ENCODE assay signal across 30 mouse cellular contexts in the genomic region with DNA sequence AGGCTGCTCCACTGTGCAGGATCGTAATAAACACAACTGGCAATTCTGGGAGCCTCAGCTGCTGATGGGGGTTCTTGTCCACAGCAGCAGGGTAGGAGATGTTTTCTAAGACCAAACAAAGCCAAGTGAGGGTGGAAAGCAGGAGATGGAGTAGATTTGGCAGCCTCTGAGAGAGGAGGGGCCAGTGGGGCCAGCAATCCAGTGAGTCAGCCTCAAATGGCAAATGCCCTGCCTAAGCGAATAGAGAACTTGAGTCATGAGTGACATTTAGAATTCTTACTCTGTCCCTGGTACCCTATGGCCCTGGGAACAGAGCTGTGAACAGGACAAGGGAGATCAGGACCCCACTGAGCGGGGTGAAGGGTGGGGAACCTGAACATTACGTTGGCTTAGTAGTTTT. TPM values are rescaled to one million over a fixed set of nuclear protein-coding genes. Genes with fewer than 3 reads are reported as not detected.
DNase-seq lines count a peak whose midpoint lies in the region; ATAC-seq and TF ChIP-seq lines count a peak whose summit lies in the region.
"Had no signal": no experiment of that assay in that cellular context is flagged by ENCODE, and none has a peak within 500 bp of the region (broad histone marks: within the 10 kb centered on the region; RNA-seq: fewer than 3 reads in every experiment).

No protein-coding gene starts in this region.

- H3K27ac ChIP-seq in liver, embryonic 11.5 days (ENCODE audit: low read depth, low read length): no peak overlapping the region
- no peak overlapping the region for H3K27ac ChIP-seq in liver, embryonic 12.5 days
- peak overlapping the region; percentile 2; the same call in 1 of the 2 replicates for H3K27ac ChIP-seq in MEL (ENCODE audit: control insufficient read depth, low read depth, low read length)
- H3K27ac ChIP-seq: embryonic facial prominence, embryonic 15.5 days; heart, embryonic 13.5 days; hindbrain, embryonic 15.5 days; kidney, embryonic 15.5 days; limb, embryonic 13.5 days; liver, embryonic 15.5 days; macrophage; stomach, postnatal 0 days had no signal

- H3K4me3 ChIP-seq in liver, embryonic 11.5 days (ENCODE audit: low read depth, low read length): no peak overlapping the region
- no peak overlapping the region for H3K4me3 ChIP-seq in liver, embryonic 12.5 days
- no peak overlapping the region for H3K4me3 ChIP-seq in MEL (ENCODE audit: control insufficient read depth in 1 of 2, insufficient read depth in 1 of 2, low read depth in 2 of 2, low read length in 2 of 2)
- peak overlapping the region; percentile 70 for H3K4me3 ChIP-seq in megakaryocyte, embryonic 14.5 days (replicated peaks)
- H3K4me3 ChIP-seq: embryonic facial prominence, embryonic 15.5 days; heart, embryonic 13.5 days; hindbrain, embryonic 15.5 days; kidney, embryonic 15.5 days; limb, embryonic 13.5 days; liver, embryonic 15.5 days had no signal

- H3K79me2 ChIP-seq in MEL (ENCODE audit: control insufficient read depth, insufficient read depth, low read length, poor library complexity): no peaks in the 10 kb centered on the region

- no peaks in the 10 kb centered on the region for H3K9me3 ChIP-seq in liver, embryonic 11.5 days (ENCODE audit: control insufficient read depth, low read length)
- no peaks in the 10 kb centered on the region for H3K9me3 ChIP-seq in liver, embryonic 12.5 days (replicated peaks)
- no peaks in the 10 kb centered on the region for H3K9me3 ChIP-seq in MEL (replicated peaks; ENCODE audit: insufficient read depth, low read length)
- H3K9me3 ChIP-seq in megakaryocyte, embryonic 14.5 days: no peaks in the 10 kb centered on the region
- H3K9me3 ChIP-seq: embryonic facial prominence, embryonic 15.5 days; heart, embryonic 13.5 days; hindbrain, embryonic 15.5 days; kidney, embryonic 15.5 days; limb, embryonic 13.5 days; liver, embryonic 15.5 days had no signal

- H3K4me2 ChIP-seq in liver, embryonic 11.5 days: no peak overlapping the region
- H3K4me2 ChIP-seq in liver, embryonic 12.5 days: no peak overlapping the region
- H3K4me2 ChIP-seq: embryonic facial prominence, embryonic 15.5 days; heart, embryonic 13.5 days; hindbrain, embryonic 15.5 days; kidney, embryonic 15.5 days; limb, embryonic 13.5 days; liver, embryonic 15.5 days had no signal

- no peak for DNase-seq in liver, embryonic 11.5 days (ENCODE audit: low spot score)
- peak; percentile 40 for DNase-seq in MEL (ENCODE audit: low read depth, low spot score)
- DNase-seq in adrenal gland, postnatal 14 days: peak; percentile 63
- DNase-seq in layer of hippocampus, adult 8-10 months (ENCODE audit: low spot score in 2 of 2): no peak
- no peak for DNase-seq in gastrocnemius, adult 8-10 months (ENCODE audit: low spot score in 2 of 2)
- no peak for DNase-seq in embryo, embryonic 10.5 days (ENCODE audit: low spot score)
- DNase-seq: B cell, adult 2 months; cerebellum, postnatal 10 days; embryo, embryonic 11 days; heart, adult 18-20 months had no signal

- no peaks in the 10 kb centered on the region for H3K36me3 ChIP-seq in liver, embryonic 11.5 days (ENCODE audit: control insufficient read depth, insufficient read depth, low read length)
- H3K36me3 ChIP-seq in liver, embryonic 12.5 days: no peaks in the 10 kb centered on the region
- H3K36me3 ChIP-seq in MEL (ENCODE audit: control insufficient read depth in 1 of 2, insufficient read depth in 2 of 2, low read length in 2 of 2): peaks cover 0 to 12% of the 10 kb centered on the region in 2 experiments; a peak in 2 of 4 replicates
- no peaks in the 10 kb centered on the region for H3K36me3 ChIP-seq in megakaryocyte, embryonic 14.5 days (replicated peaks; ENCODE audit: low read length)
- H3K36me3 ChIP-seq: embryonic facial prominence, embryonic 15.5 days; heart, embryonic 13.5 days; hindbrain, embryonic 15.5 days; kidney, embryonic 15.5 days; limb, embryonic 13.5 days; liver, embryonic 15.5 days had no signal

- no peaks in the 10 kb centered on the region for H3K27me3 ChIP-seq in liver, embryonic 11.5 days (replicated peaks; ENCODE audit: control insufficient read depth, insufficient read depth, low read length)
- no peaks in the 10 kb centered on the region for H3K27me3 ChIP-seq in liver, embryonic 12.5 days (replicated peaks)
- no peaks in the 10 kb centered on the region for H3K27me3 ChIP-seq in MEL (ENCODE audit: control insufficient read depth in 1 of 2, insufficient read depth in 2 of 2, low read length in 2 of 2)
- peaks cover 7% of the 10 kb centered on the region for H3K27me3 ChIP-seq in megakaryocyte, embryonic 14.5 days (replicated peaks)
- H3K27me3 ChIP-seq: embryonic facial prominence, embryonic 15.5 days; hindbrain, embryonic 15.5 days; kidney, embryonic 15.5 days; limb, embryonic 13.5 days; liver, embryonic 15.5 days had no signal

- no peaks in the 10 kb centered on the region for H3K4me1 ChIP-seq in liver, embryonic 11.5 days (replicated peaks; ENCODE audit: control insufficient read depth, insufficient read depth, low read length)
- peaks cover 11% of the 10 kb centered on the region for H3K4me1 ChIP-seq in liver, embryonic 12.5 days
- H3K4me1 ChIP-seq in MEL (ENCODE audit: control insufficient read depth in 1 of 2, insufficient read depth in 2 of 2, low read length in 2 of 2): peaks cover 9 to 13% of the 10 kb centered on the region in 2 experiments
- peaks cover 55% of the 10 kb centered on the region for H3K4me1 ChIP-seq in megakaryocyte, embryonic 14.5 days
- H3K4me1 ChIP-seq: embryonic facial prominence, embryonic 15.5 days; heart, embryonic 13.5 days; hindbrain, embryonic 15.5 days; kidney, embryonic 15.5 days; limb, embryonic 13.5 days; liver, embryonic 15.5 days had no signal

- TF ChIP-seq POLR2A in MEL (IDR thresholded peaks at IDR 0.05; ENCODE audit: control insufficient read depth in 1 of 2, insufficient read depth in 1 of 2, low read depth in 1 of 2, low read length in 2 of 2, poor library complexity in 1 of 2): no peak

- H3K9ac ChIP-seq in liver, embryonic 11.5 days (ENCODE audit: low read depth, low read length): no peak overlapping the region
- no peak overlapping the region for H3K9ac ChIP-seq in liver, embryonic 12.5 days
- no peak overlapping the region for H3K9ac ChIP-seq in MEL (ENCODE audit: control insufficient read depth, low read depth, low read length, poor library complexity, severe bottlenecking)
- H3K9ac ChIP-seq: embryonic facial prominence, embryonic 15.5 days; heart, embryonic 13.5 days; hindbrain, embryonic 15.5 days; kidney, embryonic 15.5 days; limb, embryonic 13.5 days; liver, embryonic 15.5 days had no signal

- TF ChIP-seq CTCF in MEL (IDR thresholded peaks at IDR 0.05 in 2 of 3, conservative IDR thresholded peaks at IDR 0.05 in 1 of 3; ENCODE audit: control insufficient read depth in 1 of 3, insufficient read depth in 1 of 3, low read depth in 2 of 3, low read length in 3 of 3, poor library complexity in 1 of 3, severe bottlenecking in 1 of 3): no peak

- no peak for TF ChIP-seq RAD21 in MEL (IDR thresholded peaks at IDR 0.05; ENCODE audit: low read depth, low read length)

- 66% methylated on average over 4 of the region's 4 CpGs for WGBS in liver, embryonic 11.5 days
- WGBS in liver, embryonic 12.5 days (ENCODE audit: insufficient replicate concordance): 62% methylated on average over 4 of the region's 4 CpGs

- TF ChIP-seq EP300 in MEL (IDR thresholded peaks at IDR 0.05; ENCODE audit: low read depth in 1 of 2, low read length in 2 of 2): no peak

- ATAC-seq in liver, embryonic 11.5 days (replicated peaks; ENCODE audit: low FRiP score): 0 out of 2 replicates have a peak, but pooled peaks have one; percentile 26
- no peak for ATAC-seq in liver, embryonic 12.5 days
- ATAC-seq: intestine, embryonic 16.5 days had no signal

TF ChIP-seq in MEL, 35 proteins besides CTCF, POLR2A, EP300 and RAD21 (continues in another document):
- TF ChIP-seq GATA1 (IDR thresholded peaks at IDR 0.05; ENCODE audit: low read depth, low read length) (no peak), ELF1 (IDR thresholded peaks at IDR 0.05; ENCODE audit: low read depth, low read length) (no peak), CHD2 (IDR thresholded peaks at IDR 0.05; ENCODE audit: low read length) (no peak), TCF12 (IDR thresholded peaks at IDR 0.05; ENCODE audit: low read depth, low read length) (no peak), ZNF384 (IDR thresholded peaks at IDR 0.05; ENCODE audit: low read depth, low read length) (no peak), GABPA (IDR thresholded peaks at IDR 0.05; ENCODE audit: low read depth, low read length) (no peak), MEF2A (IDR thresholded peaks at IDR 0.05; ENCODE audit: extremely low read depth, insufficient replicate concordance, low read depth, low read length, poor library complexity, severe bottlenecking) (no peak), BHLHE40 (IDR thresholded peaks at IDR 0.05; ENCODE audit: borderline replicate concordance, low read depth, low read length) (no peak), KAT2A (conservative IDR thresholded peaks at IDR 0.05; ENCODE audit: low read depth, low read length) (no peak), HCFC1 (IDR thresholded peaks at IDR 0.05; ENCODE audit: low read depth, low read length) (no peak), MAX (IDR thresholded peaks at IDR 0.05; ENCODE audit: low read length) (no peak), POLR2AphosphoS2 (IDR thresholded peaks at IDR 0.05; ENCODE audit: low read length) (no peak)

RNA-seq across cellular contexts. Expression of gene Slc18a2, which starts 12.6 kb away (rescaled TPM):
- polyA plus RNA-seq in liver, embryonic 11.5 days (2014; fragmentation: Nextera tagmentation; extraction: Ambion mirVana): 9.6 and 10.1 TPM in 2 replicates
- polyA plus RNA-seq in liver, embryonic 12.5 days (2016; fragmentation: Nextera tagmentation; extraction: Ambion mirVana): 5.1 and 6.0 TPM in 2 replicates
- 1.0 and 1.5 TPM in 2 replicates for total RNA-seq in MEL (2012; rRNA removed)
- polyA plus RNA-seq in MEL (2012; ENCODE audit: insufficient read depth in 1 of 2, insufficient read length in 2 of 2, low read depth in 1 of 2, low replicate concordance in 2 of 2, missing spikeins in 1 of 2): 1 to 10 TPM in 1 of 2 experiments, not detected in 1; 4.2 TPM
- total RNA-seq in adrenal gland, postnatal 14 days (2021): 15.6 and 22.0 TPM in 2 replicates
- polyA plus RNA-seq in megakaryocyte, embryonic 14.5 days (2012; ENCODE audit: insufficient read depth, low replicate concordance): 1.4 TPM in 1 of 2 replicates, not detected in the other
- total RNA-seq in layer of hippocampus, adult 8-10 months (2022): 1 to 10 TPM in 2 of 4 experiments, under 1 TPM in 2; 0.84 to 1.2 (median 1.1) TPM
- total RNA-seq in gastrocnemius, adult 8-10 months (2022): under 1 TPM in 3 of 4 experiments, not detected in 1; 0.07 to 0.21 (median 0.18) TPM

RNA-seq across cellular contexts. Expression of gene Kcnk18, which starts 29.1 kb away (rescaled TPM):
- not detected in 2 replicates for polyA plus RNA-seq in liver, embryonic 11.5 days (2014; fragmentation: Nextera tagmentation; extraction: Ambion mirVana)
- polyA plus RNA-seq in liver, embryonic 12.5 days (2016; fragmentation: Nextera tagmentation; extraction: Ambion mirVana): not detected in 2 replicates
- not detected in 2 replicates for total RNA-seq in MEL (2012; rRNA removed)
- not detected for polyA plus RNA-seq in MEL (2012; ENCODE audit: insufficient read depth in 1 of 2, insufficient read length in 2 of 2, low read depth in 1 of 2, low replicate concordance in 2 of 2, missing spikeins in 1 of 2)
- not detected in 2 replicates for total RNA-seq in adrenal gland, postnatal 14 days (2021)
- not detected in 2 replicates for polyA plus RNA-seq in megakaryocyte, embryonic 14.5 days (2012; ENCODE audit: insufficient read depth, low replicate concordance)
- total RNA-seq in layer of hippocampus, adult 8-10 months (2022): not detected
- total RNA-seq in gastrocnemius, adult 8-10 months (2022): not detected
- total RNA-seq: gastrocnemius, adult 18-20 months; heart, adult 18-20 months; heart, postnatal 25 days; layer of hippocampus, postnatal 14 days; left cerebral cortex, postnatal 14 days; midbrain, postnatal 0 days had no signal
- polyA plus RNA-seq: activated CD4-positive, CD25-positive, alpha-beta regulatory T cell, adult 4 months; brain, embryonic 14.5 days; embryonic facial prominence, embryonic 15.5 days; heart, embryonic 13.5 days; intestine, embryonic 16.5 days; kidney, embryonic 15.5 days; large intestine, adult 2 months; liver, embryonic 15.5 days; lung, embryonic 16.5 days; macrophage; midbrain, postnatal 0 days; stomach, postnatal 0 days had no signal

Comparison
In these comparisons a context has a peak if more than half of its experiments do, and no peak if none do; other contexts are left out.
1. DNase-seq: peak in MEL (single experiment) and adrenal gland, postnatal 14 days (single experiment); none in liver, embryonic 11.5 days (single experiment), layer of hippocampus, adult 8-10 months (0 of 2), gastrocnemius, adult 8-10 months (0 of 2) and embryo, embryonic 10.5 days (single experiment).